Mouse (Mus musculus) gastrocnemius, postnatal 4 days (tissue): ENCODE measurements around the gene Gstk1. TPM values are rescaled to one million over a fixed set of nuclear protein-coding genes. Genes with fewer than 3 reads are reported as not detected.

ENCODE experiments used
- DNase-seq, 2 experiments: peaks; one replicate each; pipeline ENCODE4 v3.0.0; 2021 to 2022; ENCODE audit warnings: low spot score in 2 of 2, mixed read lengths in 2 of 2
- long read RNA-seq, 2 experiments: library from polyadenylated mRNA; stranded (forward); transcript quantifications; one replicate each; pipeline ENCODE4 v2.0.0; 2021
- total RNA-seq, 2 experiments: library from RNA; stranded (reverse); gene quantifications; 2 replicates each; pipeline ENCODE4 v1.2.3; 2021

The Gstk1 gene
- 1 to 10 TPM; 6.5 to 7.5 TPM for total RNA-seq
- long read RNA-seq, experiment 1, partial matches to known transcripts: 0 of 4 reads
- long read RNA-seq, experiment 1, other reads (novel, unspliced or antisense): 0 of 4 reads
- long read RNA-seq, experiment 2, transcript Gstk1-201 (8 exons, 930 nt): major isoform, 6 of 7 reads
- long read RNA-seq, experiment 2, partial matches to known transcripts: 0 of 7 reads
- long read RNA-seq, experiment 2, other reads (novel, unspliced or antisense): 1 of 7 reads

DNA sequence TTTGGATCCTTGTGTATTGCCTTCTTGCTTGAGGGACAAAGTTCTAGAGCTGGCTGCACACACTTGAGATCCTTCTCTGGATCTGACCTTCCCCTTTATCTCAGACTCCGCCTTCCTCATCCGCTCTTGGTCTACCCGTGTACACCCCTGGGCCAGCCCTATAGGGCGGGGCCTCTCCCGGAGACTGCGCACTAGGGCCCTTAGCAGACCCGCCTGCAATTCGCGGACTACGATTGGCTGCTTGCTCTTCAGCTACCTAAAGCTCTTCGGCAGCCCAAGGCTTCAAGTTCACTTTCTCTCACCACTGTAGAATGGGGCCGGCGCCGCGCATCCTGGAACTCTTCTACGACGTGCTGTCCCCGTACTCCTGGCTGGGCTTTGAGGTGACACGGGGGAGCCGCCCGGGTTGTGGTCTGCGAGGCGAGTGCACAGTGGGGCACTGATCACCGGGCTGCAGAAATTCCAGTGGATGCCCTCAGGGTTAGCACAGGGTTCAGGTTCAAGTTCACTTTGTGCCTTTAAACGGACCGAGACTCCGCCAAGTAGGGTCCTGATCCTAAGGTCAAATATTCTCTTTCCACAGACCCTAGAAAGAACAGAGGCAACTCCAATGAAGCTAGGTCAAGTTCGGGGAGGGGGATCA lies at the start of gene Gstk1:
Gstk1 (plus strand) TSS at position 225 of the 643 bp plus-strand sequence.
- DNase-seq: peak; percentile 32 to 65

- DNase-seq: no peak
These were observed 48.0 kb upstream of the Gstk1 start for GRCm38 (mm10) chr6:42197710-42198109.

DNA sequence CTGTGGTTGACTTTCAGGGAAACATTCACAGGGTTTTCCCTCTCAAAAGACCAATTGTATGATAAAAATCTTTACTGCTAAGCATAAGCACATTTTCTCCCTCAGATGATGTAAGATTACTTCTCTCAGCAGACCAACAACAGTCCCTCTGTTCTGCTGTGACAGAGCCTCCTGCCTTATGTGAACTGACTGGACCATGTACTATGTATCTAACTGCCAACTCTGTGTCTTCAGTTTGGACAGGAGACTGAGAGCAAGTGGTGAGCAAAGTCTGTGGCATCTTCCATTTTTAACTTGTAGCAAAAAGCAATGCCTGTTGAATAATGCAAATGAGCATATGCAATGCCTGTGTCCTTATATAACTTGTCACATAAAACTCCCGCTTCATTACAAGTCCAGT lies 46.2 kb upstream of the Gstk1 start:
- no peak for DNase-seq

DNA sequence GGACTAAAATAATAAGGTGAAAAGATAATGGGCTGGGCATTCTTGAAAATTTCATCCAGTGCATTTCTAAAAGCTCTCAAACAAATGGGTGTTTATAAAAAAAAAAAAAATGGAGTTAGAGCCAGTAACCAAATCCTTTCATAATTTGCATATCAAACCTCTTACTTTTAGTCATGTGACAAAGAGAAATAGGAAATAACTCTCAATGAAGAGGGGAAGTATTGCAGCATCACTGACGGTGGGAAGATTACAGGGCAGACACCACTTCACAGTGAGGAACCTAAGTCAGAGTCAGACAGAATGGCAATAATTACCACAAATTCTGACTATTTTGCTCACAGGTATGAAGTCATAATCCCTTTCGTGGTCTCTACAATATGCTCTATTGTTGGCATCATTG lies 30.7 kb upstream of the Gstk1 start, which contains the start of gene Tas2r144:
Tas2r144 (plus strand) TSS at position 301 of the 400 bp plus-strand sequence.
- DNase-seq: no peak

DNA sequence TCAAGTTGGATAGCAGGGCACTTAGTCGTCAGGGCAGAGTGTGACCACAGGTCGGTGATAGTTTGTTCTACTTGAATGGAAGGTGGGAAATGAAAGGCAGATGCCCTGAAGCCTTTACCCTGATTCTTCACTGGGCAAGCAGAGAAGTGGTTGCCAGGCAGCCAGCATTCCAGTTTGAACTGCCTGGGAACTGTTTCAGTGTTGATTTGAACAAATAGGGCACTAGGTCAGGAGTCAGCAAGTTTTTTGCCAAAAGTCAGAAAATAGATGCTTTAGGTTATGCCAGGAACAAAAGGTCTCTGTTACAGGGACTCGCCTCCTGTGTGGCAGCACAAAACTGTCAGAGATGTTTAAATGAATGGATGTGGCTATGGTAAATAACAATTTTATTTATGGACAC lies 23.4 kb upstream of the Gstk1 start:
- no peak for DNase-seq

DNA sequence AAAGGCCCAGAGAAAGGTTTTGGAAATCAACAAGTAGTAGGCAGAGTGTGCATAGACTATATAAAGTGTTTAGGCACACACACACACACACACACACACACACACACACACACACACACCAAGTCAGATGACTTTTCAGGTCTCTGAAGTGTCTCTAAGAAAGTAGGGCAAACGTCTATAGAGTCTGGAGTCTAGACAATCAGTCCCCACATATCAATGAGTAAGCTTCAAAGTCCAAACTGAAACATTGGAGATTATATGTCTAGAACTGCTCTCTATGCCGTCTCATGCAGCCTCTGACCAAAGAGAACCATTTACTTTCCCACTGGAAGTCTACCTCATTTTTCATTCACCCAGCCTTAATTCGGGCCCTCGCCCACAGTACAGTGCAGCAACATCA lies 20.7 kb upstream of the Gstk1 start:
- DNase-seq: no peak

DNA sequence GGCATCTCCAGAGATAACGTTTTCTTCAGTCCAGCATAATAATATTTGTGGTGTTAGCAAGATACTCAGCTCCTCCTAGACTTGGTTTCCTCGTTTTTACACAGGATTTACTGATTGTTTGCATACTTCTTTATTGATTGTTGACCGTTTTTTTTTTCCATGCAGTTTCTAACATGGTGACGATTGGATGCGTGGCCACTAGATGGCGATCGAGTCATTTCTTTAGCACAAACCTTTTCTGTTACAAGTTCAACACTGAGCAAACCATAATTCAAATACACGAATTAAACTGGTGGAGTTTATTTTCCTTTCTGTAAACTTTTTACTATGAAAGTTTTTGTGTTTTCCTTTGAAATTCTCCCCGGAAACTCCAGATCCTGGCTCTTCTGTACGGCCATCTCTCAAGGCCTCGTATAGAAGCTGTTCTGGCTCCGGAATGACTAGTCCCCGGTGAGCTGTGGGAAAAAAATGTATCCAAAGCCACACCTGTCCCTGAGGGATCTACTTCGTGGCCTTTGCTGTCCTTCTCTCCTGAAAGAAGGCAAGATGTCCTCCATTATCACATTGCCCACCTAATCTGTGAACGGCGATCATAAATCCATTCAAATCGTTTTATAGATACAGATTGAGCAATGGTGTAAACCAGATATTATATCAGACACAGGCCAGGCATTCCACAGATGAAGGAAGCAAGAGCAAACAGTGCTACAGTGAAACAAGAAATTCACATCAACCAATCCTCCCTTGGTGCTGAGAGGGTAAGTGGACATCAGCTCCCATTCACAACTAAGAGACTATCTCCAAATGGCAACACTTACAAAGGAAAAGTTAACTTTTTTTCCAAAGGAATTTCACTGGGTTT lies 18.3 kb upstream of the Gstk1 start:
- peak; percentile 30 to 54 for DNase-seq

DNA sequence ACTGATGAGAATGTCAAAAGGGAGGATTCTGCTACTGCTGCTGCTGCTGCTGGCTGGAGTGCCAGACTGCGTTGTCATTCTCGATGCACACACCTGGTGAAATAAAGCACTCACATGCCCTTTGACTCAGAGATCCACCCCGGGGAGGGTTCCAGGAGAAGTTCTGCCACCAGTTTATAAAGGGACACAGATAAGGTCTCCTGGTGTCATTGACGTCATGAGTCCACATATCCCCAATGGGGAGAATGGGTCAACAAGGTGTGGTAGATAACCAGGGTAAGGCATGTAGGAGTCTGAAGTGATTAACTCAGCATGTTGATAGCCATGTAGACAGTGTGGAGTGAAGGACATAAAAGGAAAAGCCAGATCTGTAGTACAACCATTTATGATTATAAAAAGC lies 16.1 kb upstream of the Gstk1 start:
- no peak for DNase-seq

- no peak for DNase-seq
These were observed 14.5 kb upstream of the Gstk1 start for GRCm38 (mm10) chr6:42231191-42231590.

DNA sequence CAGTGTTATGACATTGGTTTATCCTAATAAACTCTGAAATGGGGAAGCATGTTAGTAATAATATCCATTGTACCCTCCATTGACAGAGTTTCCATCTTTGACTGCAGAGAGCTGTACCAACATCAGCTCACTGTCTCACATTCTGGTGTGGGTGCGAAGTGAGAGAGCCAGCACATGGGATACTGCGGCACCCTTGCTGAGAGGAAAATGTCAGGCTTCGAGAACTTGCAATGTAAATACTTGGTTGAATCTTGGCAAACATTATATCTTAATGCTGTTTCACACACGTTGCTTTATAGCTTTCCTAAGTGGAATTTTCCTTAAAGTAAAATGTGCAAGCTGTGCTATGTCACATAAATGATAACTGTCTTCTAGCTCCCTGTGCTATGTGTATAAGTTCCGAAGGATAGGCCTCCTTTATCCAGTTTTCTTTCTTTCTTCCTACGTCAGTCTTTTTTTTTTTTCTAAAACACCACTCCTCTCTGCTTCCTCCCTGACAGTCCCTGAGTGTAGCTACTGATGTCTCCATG lies 8.4 kb upstream of the Gstk1 start:
- DNase-seq: no peak

- DNase-seq: no peak
These were observed 4.3 kb upstream of the Gstk1 start for GRCm38 (mm10) chr6:42241311-42242045.

GRCm38 (mm10) chr6:42247173-42247572 lies 1.4 kb downstream of the Gstk1 start:
- no peak for DNase-seq

DNA sequence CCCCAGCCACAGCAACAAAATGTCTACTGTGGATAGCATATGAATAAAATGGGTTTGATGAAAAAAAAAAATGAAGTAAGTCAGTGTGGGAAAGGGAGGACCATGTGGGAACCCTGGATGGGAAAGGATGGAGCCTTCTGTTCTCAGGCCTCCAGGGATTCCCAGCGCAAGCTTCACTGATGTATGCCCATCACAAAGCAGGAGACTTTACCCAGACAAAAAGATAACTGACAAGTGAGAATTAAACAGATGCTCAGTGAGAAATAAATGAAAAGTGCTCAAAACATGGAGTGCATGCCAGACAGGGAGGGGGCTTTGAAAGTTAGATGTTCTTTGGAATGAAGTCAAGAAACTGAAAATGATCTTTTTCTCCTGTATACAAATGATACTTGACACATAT lies 2.2 kb downstream of the Gstk1 start:
- DNase-seq: no peak

DNA sequence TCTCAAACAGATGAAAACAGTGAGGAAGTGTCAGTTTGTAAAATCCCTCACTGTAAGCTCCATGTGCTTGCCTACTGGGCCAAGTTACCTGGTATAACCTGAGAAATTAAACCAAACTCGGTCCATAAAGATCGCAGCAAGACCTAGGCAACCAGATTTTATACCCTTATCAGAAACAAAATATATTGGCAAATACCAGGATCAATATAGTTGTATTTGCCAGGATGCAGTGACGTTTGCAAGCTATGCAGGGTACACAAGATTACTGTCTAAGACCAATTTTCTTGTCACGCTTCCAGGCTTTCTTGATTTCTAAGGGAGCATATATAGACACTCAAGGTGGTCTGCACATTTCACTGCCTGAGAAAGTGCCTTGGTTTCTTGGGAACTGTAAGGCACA lies 6.1 kb downstream of the Gstk1 start:
- no peak for DNase-seq

DNA sequence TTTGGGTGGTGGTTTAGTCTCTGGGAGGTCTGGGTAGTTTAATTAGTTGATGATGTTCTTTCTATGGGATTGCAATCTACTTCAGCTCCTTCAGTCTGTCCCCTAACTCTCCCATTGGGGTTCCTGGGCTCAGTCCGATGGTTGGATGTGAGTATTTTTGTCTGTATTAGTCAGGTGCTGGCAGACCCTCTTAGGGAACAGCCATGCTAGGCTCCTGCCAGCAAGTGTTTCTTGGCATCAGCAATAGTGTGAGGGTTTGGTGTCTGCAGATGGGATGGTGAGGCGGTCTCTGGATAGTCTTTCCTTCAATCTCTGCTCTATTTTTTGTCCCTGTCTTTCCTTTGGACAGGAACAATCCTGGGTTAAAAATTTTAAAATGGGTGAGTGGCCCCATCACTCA lies 7.4 kb downstream of the Gstk1 start:
- DNase-seq: no peak

GRCm38 (mm10) chr6:42257303-42257863 lies 11.6 kb downstream of the Gstk1 start:
- DNase-seq: peak in 1 of 2 experiments; percentile 18

- DNase-seq: no peak
These were observed 14.7 kb downstream of the Gstk1 start for GRCm38 (mm10) chr6:42260430-42260829.

- no peak for DNase-seq
These were observed 15.9 kb downstream of the Gstk1 start, which contains the start of gene Tmem139 for GRCm38 (mm10) chr6:42261524-42262170. Gene Tmem139 (plus strand): TSS chr6:42261970.

DNA sequence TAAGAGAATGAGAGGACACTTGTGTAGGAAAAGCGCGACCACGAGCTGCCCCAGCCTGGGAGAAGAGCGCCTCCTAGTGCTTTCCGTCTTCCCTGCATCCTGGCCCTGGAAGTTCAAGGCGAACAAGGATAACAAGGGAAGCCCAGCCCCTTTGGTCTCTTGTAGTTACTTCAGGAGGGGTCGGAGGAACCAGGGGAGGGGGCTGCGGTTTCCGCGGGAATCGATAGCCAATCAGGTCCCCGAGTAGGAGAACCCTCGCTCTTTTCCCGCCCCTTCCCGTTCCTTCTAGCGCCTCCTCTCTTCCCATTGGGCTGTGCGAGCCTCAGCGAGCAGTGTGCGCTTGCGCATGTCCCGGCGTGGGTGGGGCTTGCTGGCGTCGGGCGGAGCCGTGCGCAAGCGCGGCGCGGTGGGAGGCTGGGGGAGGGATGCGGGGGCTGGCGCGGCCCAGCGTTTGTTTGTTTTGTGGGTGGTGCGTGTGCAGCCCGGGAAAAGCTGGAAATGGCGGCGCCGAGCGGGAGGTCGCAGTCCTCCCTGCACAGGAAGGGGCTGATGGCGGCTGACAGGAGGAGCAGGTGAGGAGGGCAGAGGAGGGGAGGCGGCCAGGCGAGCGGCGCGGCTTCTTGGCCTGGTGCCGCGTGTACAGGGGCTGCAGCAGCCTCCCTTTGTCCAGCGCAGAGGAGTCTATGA lies 19.0 kb downstream of the Gstk1 start, which contains the start of gene Casp2:
Casp2 (plus strand) TSS at position 360 of the 687 bp plus-strand sequence.
- peak; percentile 94 to 99 for DNase-seq
